Mouse (Mus musculus): Measurements from ENCODE around the gene Med16. TPM values are rescaled to one million over a fixed set of nuclear protein-coding genes. Genes with fewer than 3 reads are reported as not detected.
"Not testable (repeated sequence)": the region's sequence is repeated elsewhere in the genome, so short reads cannot be mapped to it uniquely, and the experiment has no call there.

Med16 gene
- polyA plus RNA-seq, 1 experiment from 2014 or later, result 37.3 TPM

- 88% methylated on average over 4 of the region's 4 CpGs for WGBS
- H3K36me3 ChIP-seq, result peaks cover 23% of the 10 kb centered on the region
- H3K9ac ChIP-seq, result no peak within 1 kb of the TSS
- H3K4me1 ChIP-seq (replicated peaks), result peaks cover 31% of the 10 kb centered on the region
- no peak for ATAC-seq
- no peak within 1 kb of the TSS for H3K4me2 ChIP-seq (replicated peaks)
- no peak within 1 kb of the TSS for H3K27ac ChIP-seq
- no peak within 1 kb of the TSS for H3K4me3 ChIP-seq (replicated peaks)
- H3K9me3 ChIP-seq, result no peaks in the 10 kb centered on the region
- no peaks in the 10 kb centered on the region for H3K27me3 ChIP-seq (replicated peaks)
Measured at GRCm38 (mm10) chr10:79910556-79910955, 1.8 kb upstream of the Med16 start, which contains the start of gene Gm26602. TSS of gene Gm26602 (plus strand) at chr10:79910856.

GRCm38 (mm10) chr10:79909092-79909922 is 584 bp upstream of the Med16 start:
- Histone ChIP-seq H3K9me3 (no peaks in the 10 kb centered on the region), H3K4me3 (replicated peaks) (no peak overlapping the region), H3K27ac (peak overlapping the region; percentile 59; the same call in 1 of the 2 replicates), H3K9ac (no peak overlapping the region), H3K4me1 (replicated peaks) (peaks cover 18% of the 10 kb centered on the region), H3K4me2 (replicated peaks) (peak overlapping the region; percentile 41), H3K36me3 (peaks cover 33% of the 10 kb centered on the region), H3K27me3 (replicated peaks) (no peaks in the 10 kb centered on the region)
- 24% methylated on average over 14 of the region's 14 CpGs for WGBS
- ATAC-seq, result peak; percentile 69

GRCm38 (mm10) chr10:79907415-79907814 is 1.3 kb downstream of the Med16 start:
- H3K27ac ChIP-seq, result no peak overlapping the region
- 90% methylated on average over 10 of the region's 10 CpGs for WGBS
- H3K9me3 ChIP-seq, result no peaks in the 10 kb centered on the region
- no peak overlapping the region for H3K9ac ChIP-seq
- no peak for ATAC-seq
- H3K27me3 ChIP-seq (replicated peaks), result no peaks in the 10 kb centered on the region
- H3K4me1 ChIP-seq (replicated peaks), result peaks cover 12% of the 10 kb centered on the region
- H3K4me2 ChIP-seq (replicated peaks), result peak overlapping the region; percentile 64; the same call in 1 of the 2 replicates
- no peak overlapping the region for H3K4me3 ChIP-seq (replicated peaks)
- H3K36me3 ChIP-seq, result peaks cover 37% of the 10 kb centered on the region

GRCm38 (mm10) chr10:79906712-79907111 is 2.0 kb downstream of the Med16 start:
- Histone ChIP-seq H3K4me1 (replicated peaks) (peaks cover 10% of the 10 kb centered on the region), H3K9ac (no peak overlapping the region), H3K9me3 (no peaks in the 10 kb centered on the region), H3K36me3 (peaks cover 35% of the 10 kb centered on the region), H3K27ac (no peak overlapping the region), H3K4me2 (replicated peaks) (no peak overlapping the region), H3K4me3 (replicated peaks) (no peak overlapping the region), H3K27me3 (replicated peaks) (no peaks in the 10 kb centered on the region)
- ATAC-seq, result no peak
- 94% methylated on average over 9 of the region's 9 CpGs for WGBS

- Histone ChIP-seq H3K36me3 (peaks cover 34% of the 10 kb centered on the region), H3K27ac (no peak overlapping the region), H3K4me2 (replicated peaks) (no peak overlapping the region), H3K4me3 (replicated peaks) (no peak overlapping the region), H3K27me3 (replicated peaks) (no peaks in the 10 kb centered on the region), H3K9ac (no peak overlapping the region), H3K4me1 (replicated peaks) (peaks cover 15% of the 10 kb centered on the region), H3K9me3 (no peaks in the 10 kb centered on the region)
- ATAC-seq, result no peak
- 68% methylated on average over 2 of the region's 2 CpGs for WGBS
Measured at GRCm38 (mm10) chr10:79900951-79901410, 7.7 kb downstream of the Med16 start.

- Histone ChIP-seq H3K27me3 (replicated peaks) (no peaks in the 10 kb centered on the region), H3K4me2 (replicated peaks) (no peak overlapping the region), H3K9ac (no peak overlapping the region), H3K4me1 (replicated peaks) (peaks cover 15% of the 10 kb centered on the region), H3K4me3 (replicated peaks) (no peak overlapping the region), H3K36me3 (peaks cover 26% of the 10 kb centered on the region), H3K9me3 (no peaks in the 10 kb centered on the region), H3K27ac (no peak overlapping the region)
- peak; percentile 49 for ATAC-seq
- 42% methylated on average over 20 of the region's 20 CpGs for WGBS
Measured at GRCm38 (mm10) chr10:79897316-79898245, 11.1 kb downstream of the Med16 start.

GRCm38 (mm10) chr10:79896814-79897213 is 11.9 kb downstream of the Med16 start:
- Histone ChIP-seq H3K4me3 (replicated peaks) (no peak overlapping the region), H3K9me3 (no peaks in the 10 kb centered on the region), H3K27me3 (replicated peaks) (no peaks in the 10 kb centered on the region), H3K4me1 (replicated peaks) (peaks cover 15% of the 10 kb centered on the region), H3K36me3 (peaks cover 25% of the 10 kb centered on the region), H3K9ac (no peak overlapping the region), H3K4me2 (replicated peaks) (no peak overlapping the region), H3K27ac (no peak overlapping the region)
- peak; percentile 9; the same call in 1 of the 2 replicates for ATAC-seq
- 83% methylated on average over 13 of the region's 13 CpGs for WGBS

- Histone ChIP-seq H3K4me2 (replicated peaks) (no peak overlapping the region), H3K36me3 (peaks cover 25% of the 10 kb centered on the region), H3K27me3 (replicated peaks) (no peaks in the 10 kb centered on the region), H3K4me3 (replicated peaks) (no peak overlapping the region), H3K9me3 (no peaks in the 10 kb centered on the region), H3K9ac (no peak overlapping the region), H3K27ac (no peak overlapping the region), H3K4me1 (replicated peaks) (peaks cover 15% of the 10 kb centered on the region)
- WGBS, result 89% methylated on average over 16 of the region's 16 CpGs
- no peak for ATAC-seq
Measured at GRCm38 (mm10) chr10:79896306-79896705, 12.4 kb downstream of the Med16 start.

- H3K36me3 ChIP-seq, result peaks cover 13% of the 10 kb centered on the region; the same call in 1 of the 2 replicates
- H3K9me3 ChIP-seq; H3K27ac ChIP-seq; H3K4me2 ChIP-seq (replicated peaks); H3K27me3 ChIP-seq (replicated peaks); H3K9ac ChIP-seq; H3K4me3 ChIP-seq (replicated peaks); H3K4me1 ChIP-seq (replicated peaks): not testable (repeated sequence)
- peak; percentile 60 for ATAC-seq
- 44% methylated on average over 22 of the region's 22 CpGs for WGBS
Measured at GRCm38 (mm10) chr10:79892451-79893118, 16.1 kb downstream of the Med16 start.

GRCm38 (mm10) chr10:79890670-79891069 is 18.1 kb downstream of the Med16 start, which contains the start of gene Cfd:
TSS of gene Cfd (plus strand) at chr10:79890853.
- Histone ChIP-seq H3K4me3 (replicated peaks) (no peak within 1 kb of the TSS), H3K9me3 (no peaks in the 10 kb centered on the region), H3K36me3 (peaks cover 7% of the 10 kb centered on the region; the same call in 1 of the 2 replicates), H3K27me3 (replicated peaks) (no peaks in the 10 kb centered on the region), H3K9ac (no peak within 1 kb of the TSS), H3K27ac (no peak within 1 kb of the TSS), H3K4me1 (replicated peaks) (no peaks in the 10 kb centered on the region), H3K4me2 (replicated peaks) (no peak within 1 kb of the TSS)
- WGBS, result 52% methylated on average over 5 of the region's 5 CpGs
- ATAC-seq, result no peak

- no peak overlapping the region for H3K4me3 ChIP-seq (replicated peaks)
- no peak overlapping the region for H3K4me2 ChIP-seq (replicated peaks)
- no peak for ATAC-seq
- no peaks in the 10 kb centered on the region for H3K4me1 ChIP-seq (replicated peaks)
- WGBS, result 45% methylated on average over 2 of the region's 2 CpGs
- no peaks in the 10 kb centered on the region for H3K9me3 ChIP-seq
- no peak overlapping the region for H3K27ac ChIP-seq
- H3K36me3 ChIP-seq, result no peaks in the 10 kb centered on the region
- H3K9ac ChIP-seq, result no peak overlapping the region
- no peaks in the 10 kb centered on the region for H3K27me3 ChIP-seq (replicated peaks)
Measured at GRCm38 (mm10) chr10:79889386-79889785, 19.3 kb downstream of the Med16 start.
